Mouse (Mus musculus) heart, adult 8-10 months (tissue): ENCODE results near the gene Gm36079. TPM values are rescaled to one million over a fixed set of nuclear protein-coding genes. Genes with fewer than 3 reads are reported as not detected.
"Not testable (repeated sequence)": the region's sequence is repeated elsewhere in the genome, so short reads cannot be mapped to it uniquely, and the experiment has no call there.

Experiments used
- DNase-seq: peaks from one replicate; pipeline ENCODE4 v3.0.0; 2022; ENCODE audit warnings: low spot score
- total RNA-seq, 4 experiments: library from RNA; stranded (reverse); gene quantifications; 2 replicates each; pipeline ENCODE4 v1.2.4; 2022

The Gm36079 gene
- not detected for total RNA-seq

GRCm38 (mm10) chr13:120026911-120027310 is at the start of gene Gm36079:
Gene Gm36079 (minus strand): TSS chr13:120027011.
- DNase-seq, result not testable (repeated sequence)

GRCm38 (mm10) chr13:120070878-120071277 is 44.1 kb upstream of the Gm36079 start:
- DNase-seq, result not testable (repeated sequence)

GRCm38 (mm10) chr13:120070012-120070598 is 43.3 kb upstream of the Gm36079 start:
- not testable (repeated sequence) for DNase-seq

GRCm38 (mm10) chr13:120063439-120064089 is 36.8 kb upstream of the Gm36079 start:
- DNase-seq, result not testable (repeated sequence)

- not testable (repeated sequence) for DNase-seq
These were observed 36.1 kb upstream of the Gm36079 start for GRCm38 (mm10) chr13:120062903-120063302.

GRCm38 (mm10) chr13:120052085-120052484 is 25.3 kb upstream of the Gm36079 start, which contains the start of gene Gm21188:
Gene Gm21188 (minus strand): TSS chr13:120052194.
- not testable (repeated sequence) for DNase-seq

GRCm38 (mm10) chr13:120048608-120049007 is 21.8 kb upstream of the Gm36079 start:
- not testable (repeated sequence) for DNase-seq

GRCm38 (mm10) chr13:120048186-120048585 is 21.4 kb upstream of the Gm36079 start:
- not testable (repeated sequence) for DNase-seq

- not testable (repeated sequence) for DNase-seq
These were observed 19.8 kb upstream of the Gm36079 start for GRCm38 (mm10) chr13:120046422-120047209.

- DNase-seq, result not testable (repeated sequence)
These were observed 14.3 kb upstream of the Gm36079 start for GRCm38 (mm10) chr13:120041145-120041544.

GRCm38 (mm10) chr13:120037881-120038280 is 11.1 kb upstream of the Gm36079 start:
- DNase-seq, result not testable (repeated sequence)

- not testable (repeated sequence) for DNase-seq
These were observed 9.8 kb upstream of the Gm36079 start for GRCm38 (mm10) chr13:120036577-120037115.

GRCm38 (mm10) chr13:120035151-120035550 is 8.3 kb upstream of the Gm36079 start:
- not testable (repeated sequence) for DNase-seq

- DNase-seq, result not testable (repeated sequence)
These were observed 7.8 kb upstream of the Gm36079 start for GRCm38 (mm10) chr13:120034637-120035036.

GRCm38 (mm10) chr13:120033516-120034190 is 6.8 kb upstream of the Gm36079 start:
- not testable (repeated sequence) for DNase-seq

- DNase-seq, result not testable (repeated sequence)
These were observed 4.9 kb upstream of the Gm36079 start for GRCm38 (mm10) chr13:120031676-120032075.

GRCm38 (mm10) chr13:120027368-120027767 is 557 bp upstream of the Gm36079 start:
- DNase-seq, result not testable (repeated sequence)

- DNase-seq, result not testable (repeated sequence)
These were observed 438 bp downstream of the Gm36079 start for GRCm38 (mm10) chr13:120026373-120026772.

GRCm38 (mm10) chr13:120025576-120025975 is 1.2 kb downstream of the Gm36079 start:
- DNase-seq, result not testable (repeated sequence)

- DNase-seq, result not testable (repeated sequence)
These were observed 1.8 kb downstream of the Gm36079 start for GRCm38 (mm10) chr13:120025004-120025403.

GRCm38 (mm10) chr13:120024581-120024980 is 2.2 kb downstream of the Gm36079 start:
- DNase-seq, result not testable (repeated sequence)
